Mouse (Mus musculus) cerebellum, adult 2 months (tissue): ENCODE measurements at regions not wholly inside any gene's neighbourhood (a gene's known extent, or its start where the extent isn't known, plus 50 kb on each side); places are given as distances from the start of the nearest gene placed in this dataset.

Experiments
- CTCF ChIP-seq: fragments of 200-500 bp; IDR thresholded peaks from 2 replicates; pipeline ENCODE4 v1.5.1; 2011; ENCODE audit warnings: low read depth, mild to moderate bottlenecking, control low read depth, low read length, moderate library complexity, borderline replicate concordance; ENCODE audit not compliant: insufficient read depth
- POLR2A ChIP-seq: fragments of 200-500 bp; IDR thresholded peaks from 2 replicates; pipeline ENCODE4 v1.6.1; 2011; ENCODE audit warnings: low read length, control low read depth, borderline replicate concordance; ENCODE audit not compliant: insufficient read depth

DNA sequence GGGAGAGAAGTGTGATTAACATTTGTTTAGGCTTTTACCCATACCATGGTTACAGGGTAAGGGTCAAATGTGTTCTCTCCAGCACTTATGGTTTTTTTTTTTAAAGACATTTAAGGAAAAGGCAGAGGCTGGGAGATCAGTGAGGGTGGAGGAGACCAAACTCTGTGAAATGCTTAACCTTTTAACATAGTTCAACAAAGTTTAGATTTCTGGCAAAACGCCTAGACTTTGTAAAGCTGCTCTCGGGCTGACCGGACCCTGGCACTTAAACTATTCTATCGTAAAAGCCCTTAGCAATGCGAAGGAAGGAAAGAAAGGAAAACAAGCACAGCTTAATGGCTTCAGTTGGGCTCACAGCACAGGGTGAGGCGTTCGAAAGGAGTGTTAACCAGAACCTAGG is 189.6 kb upstream of the Ttc29 start:
- TF ChIP-seq CTCF (no peak), POLR2A (no peak)
